In genomic region chr8:110216253-110216652, GRCm38 (mm10) we compare ENCODE assay signal across 25 mouse cellular contexts. TPM values are rescaled to one million over a fixed set of nuclear protein-coding genes. Genes with fewer than 3 reads are reported as not detected.
"Had no signal": no experiment of that assay in that cellular context is flagged by ENCODE, and none has a peak within 500 bp of the region (broad histone marks: within the 10 kb centered on the region; RNA-seq: fewer than 3 reads in every experiment).

No protein-coding gene starts in this region.

- H3K4me3 ChIP-seq: layer of hippocampus, adult 2 months; left cerebral cortex, adult 2 months; limb, embryonic 12.5 days; limb, embryonic 15.5 days; midbrain, embryonic 12.5 days; midbrain, embryonic 15.5 days; neural tube, embryonic 13.5 days had no signal

- H3K27ac ChIP-seq: kidney, postnatal 0 days; left cerebral cortex, adult 2 months; limb, embryonic 12.5 days; limb, embryonic 15.5 days; liver, embryonic 14.5 days; macrophage; stomach, postnatal 0 days had no signal

- ATAC-seq: liver, postnatal 0 days; lung, postnatal 0 days had no signal

- H3K9me3 ChIP-seq: limb, embryonic 12.5 days; limb, embryonic 15.5 days; midbrain, embryonic 12.5 days; midbrain, embryonic 15.5 days; neural tube, embryonic 13.5 days had no signal

- DNase-seq: kidney, adult 2 months; kidney, postnatal 25 days; layer of hippocampus, postnatal 36 days; liver, postnatal 0 days; lung, embryonic 14.5 days; thymus, adult 2 months; thymus, postnatal 25 days had no signal

- H3K9ac ChIP-seq: limb, embryonic 12.5 days; limb, embryonic 15.5 days; liver, embryonic 14.5 days; liver, postnatal 0 days; lung, embryonic 14.5 days; midbrain, embryonic 12.5 days; midbrain, embryonic 15.5 days; neural tube, embryonic 13.5 days had no signal

- H3K27me3 ChIP-seq: limb, embryonic 15.5 days; midbrain, embryonic 12.5 days; midbrain, embryonic 15.5 days; neural tube, embryonic 13.5 days had no signal

RNA-seq across cellular contexts. Expression of gene Calb2, which starts 48.2 kb away (rescaled TPM):
- total RNA-seq: megakaryocyte, adult 5-6 weeks had no signal
- polyA plus RNA-seq: kidney, adult 2 months; kidney, embryonic 14.5 days; kidney, postnatal 0 days; liver, embryonic 14.5 days; liver, postnatal 0 days; macrophage; spleen, adult 2 months; stomach, embryonic 14.5 days had no signal

RNA-seq across cellular contexts. Expression of gene Hydin, which starts 50.5 kb away (rescaled TPM):
- polyA plus RNA-seq: kidney, embryonic 14.5 days; large intestine, adult 2 months; macrophage; small intestine, adult 2 months had no signal
